ENCODE assay signal across 8 mouse cellular contexts in genomic region chr4:118261291-118261690, GRCm38 (mm10). TPM values are rescaled to one million over a fixed set of nuclear protein-coding genes. Genes with fewer than 3 reads are reported as not detected.
DNase-seq lines count a peak whose midpoint lies in the region; ATAC-seq and TF ChIP-seq lines count a peak whose summit lies in the region.

No protein-coding gene starts in this region.

- no peak for DNase-seq in kidney, postnatal 0 days (ENCODE audit: low spot score)
- DNase-seq in kidney, adult 8-10 months: no peak
- DNase-seq in embryonic facial prominence, embryonic 14.5 days (ENCODE audit: low spot score): no peak
- no peak for DNase-seq in adrenal gland, postnatal 25 days
- no peak for DNase-seq in spleen, adult 12 weeks (ENCODE audit: low spot score)
- no peak for DNase-seq in kidney, postnatal 36 days

- peak overlapping the region; percentile 46 for H3K4me3 ChIP-seq in kidney, postnatal 0 days (replicated peaks; ENCODE audit: low read depth, low read length)
- H3K4me3 ChIP-seq in embryonic facial prominence, embryonic 14.5 days (ENCODE audit: low read depth, low read length): peak overlapping the region; percentile 40
- H3K4me3 ChIP-seq in intestine, postnatal 0 days (ENCODE audit: low read depth, low read length): peak overlapping the region; percentile 34
- H3K4me3 ChIP-seq in neural tube, embryonic 13.5 days: peak overlapping the region; percentile 47

- WGBS in kidney, postnatal 0 days: 25% methylated on average over 5 of the region's 5 CpGs
- WGBS in embryonic facial prominence, embryonic 14.5 days: 19% methylated on average over 5 of the region's 5 CpGs
- 18% methylated on average over 5 of the region's 5 CpGs for WGBS in intestine, postnatal 0 days
- 25% methylated on average over 5 of the region's 5 CpGs for WGBS in neural tube, embryonic 13.5 days

- peaks cover 37% of the 10 kb centered on the region for H3K4me1 ChIP-seq in kidney, postnatal 0 days (replicated peaks; ENCODE audit: insufficient read depth, low read length)
- peaks cover 39% of the 10 kb centered on the region for H3K4me1 ChIP-seq in embryonic facial prominence, embryonic 14.5 days (ENCODE audit: control insufficient read depth, insufficient read depth, low read length)
- peaks cover 11% of the 10 kb centered on the region for H3K4me1 ChIP-seq in intestine, postnatal 0 days (replicated peaks; ENCODE audit: control insufficient read depth, insufficient read depth, low read length)
- H3K4me1 ChIP-seq in neural tube, embryonic 13.5 days (replicated peaks): peaks cover 91% of the 10 kb centered on the region

- peak overlapping the region; percentile 36; the same call in 1 of the 2 replicates for H3K27ac ChIP-seq in kidney, postnatal 0 days
- H3K27ac ChIP-seq in embryonic facial prominence, embryonic 14.5 days (replicated peaks; ENCODE audit: low read depth, low read length): peak overlapping the region; percentile 57
- no peak overlapping the region; the same call in none of the 2 replicates for H3K27ac ChIP-seq in intestine, postnatal 0 days (ENCODE audit: low read depth, low read length)
- peak overlapping the region; percentile 82 for H3K27ac ChIP-seq in neural tube, embryonic 13.5 days (replicated peaks)

- TF ChIP-seq CTCF in kidney, postnatal 0 days (IDR thresholded peaks at IDR 0.05; ENCODE audit: low read depth): no peak
- no peak for TF ChIP-seq CTCF in intestine, postnatal 0 days (IDR thresholded peaks at IDR 0.05; ENCODE audit: low read depth)

- H3K4me2 ChIP-seq in kidney, postnatal 0 days (ENCODE audit: low read length): peak overlapping the region; percentile 93
- peak overlapping the region; percentile 79 for H3K4me2 ChIP-seq in embryonic facial prominence, embryonic 14.5 days (ENCODE audit: low read depth, low read length)
- peak overlapping the region; percentile 78 for H3K4me2 ChIP-seq in intestine, postnatal 0 days (replicated peaks; ENCODE audit: low read depth)
- H3K4me2 ChIP-seq in neural tube, embryonic 13.5 days: peak overlapping the region; percentile 82

- ATAC-seq in kidney, postnatal 0 days (replicated peaks; ENCODE audit: low FRiP score, low read depth): no peak
- ATAC-seq in embryonic facial prominence, embryonic 14.5 days (ENCODE audit: low read depth): 0 out of 2 replicates have a peak, but pooled peaks have one; percentile 17
- peak; percentile 11; the same call in 1 of the 2 replicates for ATAC-seq in intestine, postnatal 0 days
- peak; percentile 13; the same call in 1 of the 2 replicates for ATAC-seq in neural tube, embryonic 13.5 days (ENCODE audit: low read depth)

- H3K9ac ChIP-seq in kidney, postnatal 0 days (ENCODE audit: low read depth, low read length): peak overlapping the region; percentile 51
- peak overlapping the region; percentile 48; the same call in 1 of the 2 replicates for H3K9ac ChIP-seq in embryonic facial prominence, embryonic 14.5 days (ENCODE audit: low read depth, low read length)
- no peak overlapping the region for H3K9ac ChIP-seq in intestine, postnatal 0 days (ENCODE audit: low read depth, low read length)
- H3K9ac ChIP-seq in neural tube, embryonic 13.5 days: peak overlapping the region; percentile 72

- H3K27me3 ChIP-seq in kidney, postnatal 0 days (ENCODE audit: insufficient read depth, low read length): no peaks in the 10 kb centered on the region
- H3K27me3 ChIP-seq in embryonic facial prominence, embryonic 14.5 days (replicated peaks; ENCODE audit: control insufficient read depth, insufficient read depth, low read length): no peaks in the 10 kb centered on the region
- H3K27me3 ChIP-seq in intestine, postnatal 0 days (replicated peaks; ENCODE audit: control insufficient read depth, insufficient read depth, low read length): no peaks in the 10 kb centered on the region
- no peaks in the 10 kb centered on the region for H3K27me3 ChIP-seq in neural tube, embryonic 13.5 days

- peaks cover 5% of the 10 kb centered on the region; the same call in 1 of the 2 replicates for H3K36me3 ChIP-seq in kidney, postnatal 0 days (ENCODE audit: insufficient read depth, low read length)
- peaks cover 44% of the 10 kb centered on the region for H3K36me3 ChIP-seq in embryonic facial prominence, embryonic 14.5 days (ENCODE audit: control insufficient read depth, insufficient read depth, low read length)
- H3K36me3 ChIP-seq in intestine, postnatal 0 days (ENCODE audit: control insufficient read depth, insufficient read depth): peaks cover 42% of the 10 kb centered on the region
- H3K36me3 ChIP-seq in neural tube, embryonic 13.5 days: peaks cover 26% of the 10 kb centered on the region

- no peaks in the 10 kb centered on the region for H3K9me3 ChIP-seq in kidney, postnatal 0 days (replicated peaks; ENCODE audit: low read length)
- no peaks in the 10 kb centered on the region for H3K9me3 ChIP-seq in embryonic facial prominence, embryonic 14.5 days (ENCODE audit: control insufficient read depth, low read length)
- no peaks in the 10 kb centered on the region for H3K9me3 ChIP-seq in intestine, postnatal 0 days (ENCODE audit: control insufficient read depth)
- H3K9me3 ChIP-seq in neural tube, embryonic 13.5 days: no peaks in the 10 kb centered on the region

RNA-seq across cellular contexts. Expression of gene Ptprf, which starts 29.9 kb away (rescaled TPM):
- polyA plus RNA-seq in kidney, postnatal 0 days (2015; fragmentation: Nextera tagmentation; extraction: Ambion mirVana): 34.0 and 37.6 TPM in 2 replicates
- polyA plus RNA-seq in embryonic facial prominence, embryonic 14.5 days (2014; fragmentation: Nextera tagmentation; extraction: Ambion mirVana): 59.8 and 66.8 TPM in 2 replicates
- 32.8 and 37.9 TPM in 2 replicates for polyA plus RNA-seq in intestine, postnatal 0 days (2015; fragmentation: Nextera tagmentation; extraction: Ambion mirVana)
- polyA plus RNA-seq in neural tube, embryonic 13.5 days (2015; fragmentation: Nextera tagmentation; extraction: Ambion mirVana): 81.1 and 82.2 TPM in 2 replicates
- total RNA-seq in adrenal gland, postnatal 25 days (2021): 55.0 and 60.3 TPM in 2 replicates
